Mouse (Mus musculus) MEL (cell line): ENCODE data around the gene Mybpc2. TPM values are rescaled to one million over a fixed set of nuclear protein-coding genes. Genes with fewer than 3 reads are reported as not detected.

Experiments
- DNase-seq: peaks from one replicate; pipeline ENCODE4 v3.0.0; 2011; ENCODE audit warnings: low read depth, low spot score
- H3K27ac ChIP-seq: 2 replicates; pipeline ENCODE4 v1.5.1; 2012; ENCODE audit warnings: low read depth, mild to moderate bottlenecking, control low read depth, low read length, moderate library complexity; ENCODE audit not compliant: control insufficient read depth
- H3K27me3 ChIP-seq, 2 experiments: fragments of 150-350 bp in 1 of 2; sonication (generic) in 1 of 2; 2 replicates each; pipeline ENCODE4 v1.6.1; 2012; ENCODE audit warnings: low read length in 2 of 2, mild to moderate bottlenecking in 2 of 2, improper control_type of control experiment in 1 of 2, moderate library complexity in 1 of 2; ENCODE audit not compliant: insufficient read depth in 2 of 2, control insufficient read depth in 1 of 2
- H3K36me3 ChIP-seq, 2 experiments: 2 replicates each; pipeline ENCODE4 v1.6.1; 2012 to 2014; ENCODE audit warnings: low read length in 2 of 2, improper control_type of control experiment in 1 of 2, inconsistent platforms in 1 of 2, mild to moderate bottlenecking in 1 of 2; ENCODE audit not compliant: insufficient read depth in 2 of 2, control insufficient read depth in 1 of 2
- H3K4me1 ChIP-seq, 2 experiments: fragments of 150-350 bp in 1 of 2; sonication (generic) in 1 of 2; 2 replicates each; pipeline ENCODE4 v1.6.1; 2012; ENCODE audit warnings: low read length in 2 of 2, improper control_type of control experiment in 1 of 2, mild to moderate bottlenecking in 1 of 2; ENCODE audit not compliant: insufficient read depth in 2 of 2, control insufficient read depth in 1 of 2
- H3K4me3 ChIP-seq, 2 experiments: fragments of 150-350 bp in 1 of 2; sonication (generic) in 1 of 2; 2 replicates each; pipeline ENCODE4 v1.5.1; 2012; ENCODE audit warnings: low read depth in 2 of 2, low read length in 2 of 2, mild to moderate bottlenecking in 2 of 2, moderate library complexity in 2 of 2, control low read depth in 1 of 2, improper control_type of control experiment in 1 of 2; ENCODE audit not compliant: control insufficient read depth in 1 of 2, insufficient read depth in 1 of 2
- H3K79me2 ChIP-seq: 2 replicates; pipeline ENCODE4 v1.6.1; 2012; ENCODE audit warnings: mild to moderate bottlenecking, low read length, moderate library complexity; ENCODE audit not compliant: control insufficient read depth, poor library complexity, insufficient read depth
- H3K9ac ChIP-seq: 2 replicates; pipeline ENCODE4 v1.6.1; 2012; ENCODE audit warnings: low read depth, mild to moderate bottlenecking, control low read depth, low read length, moderate library complexity; ENCODE audit not compliant: control insufficient read depth, poor library complexity, severe bottlenecking
- H3K9me3 ChIP-seq: fragments of 150-350 bp; sonication (generic); replicated peaks from 2 replicates; pipeline ENCODE4 v1.6.1; 2012; ENCODE audit warnings: mild to moderate bottlenecking, low read length, improper control_type of control experiment, moderate library complexity; ENCODE audit not compliant: insufficient read depth
- CHD1 ChIP-seq: IDR thresholded peaks from 2 replicates; pipeline ENCODE4 v1.6.1; 2012; ENCODE audit warnings: low read depth, mild to moderate bottlenecking, inconsistent platforms, low read length, improper control_type of control experiment
- CHD2 ChIP-seq: IDR thresholded peaks from 2 replicates; pipeline ENCODE4 v1.6.1; 2011; ENCODE audit warnings: low read length, improper control_type of control experiment
- CTCF ChIP-seq, 3 experiments: IDR thresholded peaks in 2 of 3; conservative IDR thresholded peaks in 1 of 3; 2 replicates each; pipeline ENCODE4 v1.5.1; 2011 to 2012; ENCODE audit warnings: low read length in 3 of 3, low read depth in 2 of 3, mild to moderate bottlenecking in 2 of 3, improper control_type of control experiment in 1 of 3, inconsistent platforms in 1 of 3, mixed read lengths in 1 of 3, moderate library complexity in 1 of 3; ENCODE audit not compliant: control insufficient read depth in 1 of 3, insufficient read depth in 1 of 3, poor library complexity in 1 of 3, severe bottlenecking in 1 of 3
- E2F4 ChIP-seq: IDR thresholded peaks from 2 replicates; pipeline ENCODE4 v1.6.1; 2011; ENCODE audit warnings: low read depth, low read length, improper control_type of control experiment, borderline replicate concordance
- ELF1 ChIP-seq: IDR thresholded peaks from 2 replicates; pipeline ENCODE4 v1.6.1; 2014; ENCODE audit warnings: low read depth, mild to moderate bottlenecking, inconsistent platforms, low read length, improper control_type of control experiment, moderate library complexity
- ETS1 ChIP-seq: IDR thresholded peaks from 2 replicates; pipeline ENCODE4 v1.6.1; 2012; ENCODE audit warnings: low read depth, mild to moderate bottlenecking, inconsistent platforms, low read length, improper control_type of control experiment, moderate library complexity
- KAT2A ChIP-seq: conservative IDR thresholded peaks from 2 replicates; pipeline ENCODE4 v1.6.1; 2012; ENCODE audit warnings: low read depth, low read length, improper control_type of control experiment, inconsistent platforms
- MYC ChIP-seq: IDR thresholded peaks from 2 replicates; pipeline ENCODE4 v1.6.1; 2011; ENCODE audit warnings: low read depth, mild to moderate bottlenecking, low read length, improper control_type of control experiment, moderate library complexity
- NELFE ChIP-seq: IDR thresholded peaks from 2 replicates; pipeline ENCODE4 v1.6.1; 2011; ENCODE audit warnings: low read depth, low read length, improper control_type of control experiment
- NRF1 ChIP-seq: IDR thresholded peaks from 2 replicates; pipeline ENCODE4 v1.6.1; 2014; ENCODE audit warnings: low read depth, mild to moderate bottlenecking, inconsistent platforms, low read length, improper control_type of control experiment, moderate library complexity; ENCODE audit not compliant: poor library complexity, insufficient read depth, severe bottlenecking
- POLR2A ChIP-seq, 2 experiments: IDR thresholded peaks; 2 replicates each; pipeline ENCODE4 v1.6.1; 2011 to 2012; ENCODE audit warnings: low read length in 2 of 2, mild to moderate bottlenecking in 2 of 2, control low read depth in 1 of 2, improper control_type of control experiment in 1 of 2, low read depth in 1 of 2, moderate library complexity in 1 of 2; ENCODE audit not compliant: control insufficient read depth in 1 of 2, insufficient read depth in 1 of 2, poor library complexity in 1 of 2
- POLR2AphosphoS5 ChIP-seq: IDR thresholded peaks from 2 replicates; pipeline ENCODE4 v1.6.1; 2012; ENCODE audit warnings: low read depth, borderline replicate concordance, mild to moderate bottlenecking, inconsistent platforms, low read length, moderate library complexity, mixed read lengths
- RCOR1 ChIP-seq: IDR thresholded peaks from 2 replicates; pipeline ENCODE4 v1.6.1; 2012; ENCODE audit warnings: low read depth, mild to moderate bottlenecking, inconsistent platforms, low read length, improper control_type of control experiment
- SIN3A ChIP-seq: IDR thresholded peaks from 2 replicates; pipeline ENCODE4 v1.6.1; 2012; ENCODE audit warnings: low read length, improper control_type of control experiment, inconsistent platforms
- TBP ChIP-seq: IDR thresholded peaks from 2 replicates; pipeline ENCODE4 v1.8.0; 2011; ENCODE audit warnings: low read depth, low read length, improper control_type of control experiment
- UBTF ChIP-seq: IDR thresholded peaks from 2 replicates; pipeline ENCODE4 v1.6.1; 2012; ENCODE audit warnings: low read depth, mild to moderate bottlenecking, inconsistent platforms, low read length, improper control_type of control experiment, moderate library complexity, borderline replicate concordance; ENCODE audit not compliant: insufficient read depth
- USF2 ChIP-seq, 2 experiments: IDR thresholded peaks; 2 replicates each; pipeline ENCODE4 v1.6.1; 2011 to 2012; ENCODE audit warnings: improper control_type of control experiment in 2 of 2, low read length in 2 of 2, borderline replicate concordance in 1 of 2, inconsistent platforms in 1 of 2, low read depth in 1 of 2, mild to moderate bottlenecking in 1 of 2; ENCODE audit not compliant: insufficient read depth in 1 of 2
- ZKSCAN1 ChIP-seq: IDR thresholded peaks from 2 replicates; pipeline ENCODE4 v1.6.1; 2012; ENCODE audit warnings: low read depth, mild to moderate bottlenecking, inconsistent platforms, low read length, improper control_type of control experiment, moderate library complexity
- ZMIZ1 ChIP-seq: IDR thresholded peaks from 2 replicates; pipeline ENCODE4 v1.6.1; 2012; ENCODE audit warnings: low read depth, mild to moderate bottlenecking, inconsistent platforms, low read length, improper control_type of control experiment, moderate library complexity
- ZNF384 ChIP-seq: IDR thresholded peaks from 2 replicates; pipeline ENCODE4 v1.6.1; 2012; ENCODE audit warnings: low read depth, mild to moderate bottlenecking, inconsistent platforms, low read length, improper control_type of control experiment
- polyA plus RNA-seq, 2 experiments: library from polyadenylated mRNA; stranded (reverse) in 1 of 2; unstranded in 1 of 2; fragments of >175 nt in 1 of 2; fragments of >200 nt in 1 of 2; gene quantifications; 2 replicates each; pipeline versions ENCODE4 v1.2.1 to v1.2.4; 2012; ENCODE audit warnings: low replicate concordance in 2 of 2, low read depth in 1 of 2; ENCODE audit not compliant: insufficient read length in 2 of 2, insufficient read depth in 1 of 2, missing spikeins in 1 of 2
- total RNA-seq: library from RNA; depleted of rRNA; stranded (reverse); fragments of 300-350 nt; gene quantifications from 2 replicates; pipeline ENCODE4 v1.2.3, GENCODE M21; 2012; rRNA removed

Mybpc2 gene
- total RNA-seq = not detected in 2 replicates
- not detected for polyA plus RNA-seq

DNA sequence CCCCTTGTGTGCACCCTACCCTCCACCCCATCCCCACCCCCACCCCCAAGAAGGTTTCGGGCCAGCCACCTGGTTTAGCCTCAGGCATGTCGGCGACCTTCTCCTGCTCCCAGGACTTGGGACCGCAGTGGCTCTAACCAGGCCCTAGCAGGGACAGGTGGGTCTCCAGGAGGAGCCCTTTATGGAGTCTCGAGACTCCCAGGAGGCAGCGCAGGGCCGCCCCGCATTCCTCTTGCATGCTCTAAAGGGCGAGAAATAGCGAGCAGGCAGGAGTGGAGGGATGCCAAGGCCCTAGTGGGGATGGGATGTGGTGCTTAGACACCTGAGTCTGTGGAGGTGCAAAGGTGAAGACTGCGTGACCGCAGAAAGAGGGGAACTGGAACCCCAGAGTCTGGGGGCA, at the start of gene Mybpc2:
Gene Mybpc2, minus strand, starts transcription at position 155 of the 400 bp plus-strand sequence.
- Histone ChIP-seq H3K27ac (no peak within 1 kb of the TSS), H3K27me3 (peaks cover 0 to 1% of the 10 kb centered on the region in 2 experiments; a peak in 2 of 4 replicates), H3K4me1 (peaks cover 0 to 6% of the 10 kb centered on the region in 2 experiments; a peak in 2 of 4 replicates), H3K36me3 (0 out of 4 replicates have a peak, but pooled peaks cover 0 to 2% of the 10 kb centered on the region in 2 experiments), H3K79me2 (no peaks in the 10 kb centered on the region; the same call in 1 of the 2 replicates), H3K9ac (no peak within 1 kb of the TSS), H3K9me3 (no peaks in the 10 kb centered on the region), H3K4me3 (no peak within 1 kb of the TSS)
- TF ChIP-seq RCOR1 = no peak
- DNase-seq = no peak

DNA sequence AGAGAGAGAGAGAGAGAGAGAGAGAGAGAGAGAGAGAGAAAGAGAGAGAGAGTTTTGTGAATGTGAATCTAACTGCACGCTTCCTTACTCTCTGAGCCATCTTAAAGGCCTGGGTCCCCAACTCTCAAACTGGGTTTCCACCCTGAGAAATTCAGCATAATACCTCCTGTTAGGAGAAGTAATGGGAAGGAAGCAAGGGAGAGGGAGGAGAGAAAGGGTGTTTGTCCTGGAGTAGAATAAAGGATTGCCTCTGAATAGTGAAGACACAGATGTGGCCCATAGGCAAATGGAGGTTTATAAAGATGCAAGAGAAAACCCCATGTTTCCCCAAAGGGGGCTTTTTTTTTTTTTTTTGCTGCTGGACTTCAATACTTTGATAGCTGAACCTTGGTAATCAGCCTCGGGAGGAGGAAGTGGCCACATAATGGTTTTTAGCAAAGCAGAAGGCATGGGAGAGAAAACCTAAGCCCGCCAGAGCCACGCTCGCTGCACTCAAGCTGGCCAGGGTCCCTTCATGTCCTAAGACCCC, 48.6 kb upstream of the Mybpc2 start:
- H3K27ac ChIP-seq = no peak overlapping the region
- no peak for TF ChIP-seq ZKSCAN1
- TF ChIP-seq SIN3A = no peak
- TF ChIP-seq E2F4 = no peak
- no peak for TF ChIP-seq NRF1
- no peak for TF ChIP-seq USF2 (IDR thresholded peaks at IDR 0.05; ENCODE audit: borderline replicate concordance in 1 of 2, insufficient read depth in 1 of 2, low read depth in 1 of 2, low read length in 2 of 2)
- no peak for TF ChIP-seq CHD2
- TF ChIP-seq RCOR1 = no peak
- no peak for TF ChIP-seq ZMIZ1
- TF ChIP-seq NELFE = no peak
- TF ChIP-seq MYC = no peak
- TF ChIP-seq ZNF384 = no peak
- TF ChIP-seq POLR2A (IDR thresholded peaks at IDR 0.05; ENCODE audit: control insufficient read depth in 1 of 2, insufficient read depth in 1 of 2, low read depth in 1 of 2, low read length in 2 of 2, poor library complexity in 1 of 2) = no peak
- TF ChIP-seq ELF1 = no peak
- no peak for TF ChIP-seq CHD1
- no peak for TF ChIP-seq TBP
- TF ChIP-seq CTCF (IDR thresholded peaks at IDR 0.05 in 2 of 3, conservative IDR thresholded peaks at IDR 0.05 in 1 of 3; ENCODE audit: control insufficient read depth in 1 of 3, insufficient read depth in 1 of 3, low read depth in 2 of 3, low read length in 3 of 3, poor library complexity in 1 of 3, severe bottlenecking in 1 of 3) = no peak
- no peak for TF ChIP-seq ETS1
- TF ChIP-seq POLR2AphosphoS5 = no peak
- TF ChIP-seq KAT2A = no peak
- TF ChIP-seq UBTF = no peak
- TF ChIP-seq, all 39 proteins: peak for 0
- H3K4me3 ChIP-seq = no peak overlapping the region

More for the DNA sequence above, 48.6 kb upstream of the Mybpc2 start:
- Histone ChIP-seq H3K9me3 (no peaks in the 10 kb centered on the region), H3K36me3 (no peaks in the 10 kb centered on the region), H3K4me1 (no peaks in the 10 kb centered on the region), H3K27me3 (no peaks in the 10 kb centered on the region), H3K9ac (no peak overlapping the region), H3K79me2 (no peaks in the 10 kb centered on the region)
- no peak for DNase-seq
